Mouse (Mus musculus): Measurements from ENCODE around the gene Gmeb2. TPM values are rescaled to one million over a fixed set of nuclear protein-coding genes. Genes with fewer than 3 reads are reported as not detected.

The Gmeb2 gene
- total and polyA plus RNA-seq, 3 experiments = 8.5 to 10.2 (median 9.4) TPM

- peak within 1 kb of the TSS; percentile 64 for H3K4me3 ChIP-seq
- 6% methylated on average over 40 of the region's 40 CpGs for WGBS
- H3K4me1 ChIP-seq (ENCODE audit: control insufficient read depth, insufficient read depth, low read length) = peaks cover 2% of the 10 kb centered on the region; the same call in 1 of the 2 replicates
- H3K9ac ChIP-seq (ENCODE audit: low read depth, low read length) = peak within 1 kb of the TSS; percentile 18
- intact Hi-C loops (cut with DNase I) = loop anchor here (2.0 to 5.0 kb wide), 2 partner anchors 31 to 77 kb away; partner anchors contain the start of genes Gmeb2 and Helz2
- no peaks in the 10 kb centered on the region for H3K79me2 ChIP-seq (replicated peaks; ENCODE audit: control insufficient read depth, insufficient read depth, low read length)
- DNase-seq = peak; percentile 87
- peak; percentile 53 for TF ChIP-seq CTCF (IDR thresholded peaks at IDR 0.05)
- peak; percentile 67 for TF ChIP-seq POLR2A (IDR thresholded peaks at IDR 0.05; ENCODE audit: insufficient read depth, low read depth, low read length)
- TF ChIP-seq EP300 (IDR thresholded peaks at IDR 0.05; ENCODE audit: insufficient read depth, low read depth, low read length) = peak; percentile 54; the same call in 1 of the 2 replicates
- H3K27ac ChIP-seq = peak within 1 kb of the TSS; percentile 73
- H3K36me3 ChIP-seq (ENCODE audit: control insufficient read depth, insufficient read depth, low read length) = no peaks in the 10 kb centered on the region
- no peaks in the 10 kb centered on the region for H3K27me3 ChIP-seq (ENCODE audit: control insufficient read depth, insufficient read depth, low read length)
Observed at GRCm38 (mm10) chr2:181319248-181320102, 31.6 kb upstream of the Gmeb2 start, which contains the start of gene Rtel1. Rtel1 (plus strand) TSS chr2:181319739.

GRCm38 (mm10) chr2:181314080-181314810, 26.4 kb upstream of the Gmeb2 start, which contains the start of gene Stmn3:
Stmn3 (minus strand) TSS chr2:181314500.
- H3K9ac ChIP-seq (ENCODE audit: low read depth, low read length) = no peak within 1 kb of the TSS
- no peaks in the 10 kb centered on the region for H3K4me1 ChIP-seq (ENCODE audit: control insufficient read depth, insufficient read depth, low read length)
- no peak for TF ChIP-seq POLR2A (IDR thresholded peaks at IDR 0.05; ENCODE audit: insufficient read depth, low read depth, low read length)
- no peak for TF ChIP-seq EP300 (IDR thresholded peaks at IDR 0.05; ENCODE audit: insufficient read depth, low read depth, low read length)
- TF ChIP-seq CTCF (IDR thresholded peaks at IDR 0.05) = no peak
- 7% methylated on average over 22 of the region's 23 CpGs for WGBS
- DNase-seq = peak; percentile 18 to 56
- H3K27ac ChIP-seq = no peak within 1 kb of the TSS
- H3K27me3 ChIP-seq (ENCODE audit: control insufficient read depth, insufficient read depth, low read length) = no peaks in the 10 kb centered on the region; the same call in 1 of the 2 replicates
- H3K79me2 ChIP-seq (replicated peaks; ENCODE audit: control insufficient read depth, insufficient read depth, low read length) = no peaks in the 10 kb centered on the region
- intact Hi-C loops (cut with DNase I) = no loop called here
- no peaks in the 10 kb centered on the region for H3K36me3 ChIP-seq (ENCODE audit: control insufficient read depth, insufficient read depth, low read length)
- H3K4me3 ChIP-seq = peak within 1 kb of the TSS; percentile 23; the same call in 1 of the 2 replicates

DNA sequence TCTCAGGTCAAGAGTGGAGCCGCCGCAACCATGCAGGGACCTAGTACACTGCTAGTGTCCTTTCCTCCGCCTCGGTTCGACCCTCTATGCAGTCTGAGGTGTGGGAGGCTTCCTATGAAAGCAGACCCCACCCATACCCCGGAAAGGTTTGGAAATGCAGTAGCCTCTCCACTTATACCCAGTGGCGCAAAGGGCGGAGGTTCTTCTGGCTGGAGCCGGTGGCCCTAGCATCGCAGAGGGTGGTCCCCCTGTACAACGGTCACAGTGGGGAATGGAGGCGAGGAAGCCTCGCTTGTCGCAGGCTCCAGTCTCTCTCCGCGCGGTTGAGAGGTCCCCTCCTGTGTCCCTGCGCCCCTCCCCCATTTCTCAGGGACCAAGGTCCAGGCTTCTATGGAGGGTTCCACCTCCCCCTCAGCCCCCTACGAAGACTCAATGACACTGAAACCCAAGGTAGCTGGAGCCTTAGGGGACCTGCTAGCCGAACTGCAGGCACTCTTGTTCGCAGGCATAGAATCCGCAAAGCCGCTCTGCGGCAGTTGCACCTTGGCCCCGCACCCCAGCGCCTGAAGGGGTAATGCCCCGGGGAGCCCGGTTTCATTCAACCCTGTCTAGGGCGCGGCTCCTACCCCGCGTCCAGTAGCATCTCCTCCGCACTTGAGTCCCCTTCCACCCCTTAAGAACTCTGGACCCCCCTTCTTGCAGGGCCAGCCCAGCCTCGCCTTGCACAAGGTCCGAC, 25.7 kb upstream of the Gmeb2 start:
- no peaks in the 10 kb centered on the region; the same call in 1 of the 2 replicates for H3K27me3 ChIP-seq (ENCODE audit: control insufficient read depth, insufficient read depth, low read length)
- intact Hi-C loops (cut with DNase I) = no loop called here
- DNase-seq = no peak
- 4% methylated on average over 35 of the region's 35 CpGs for WGBS
- H3K27ac ChIP-seq = no peak overlapping the region
- no peaks in the 10 kb centered on the region for H3K36me3 ChIP-seq (ENCODE audit: control insufficient read depth, insufficient read depth, low read length)
- no peaks in the 10 kb centered on the region for H3K79me2 ChIP-seq (replicated peaks; ENCODE audit: control insufficient read depth, insufficient read depth, low read length)
- no peak overlapping the region for H3K9ac ChIP-seq (ENCODE audit: low read depth, low read length)
- H3K4me1 ChIP-seq (ENCODE audit: control insufficient read depth, insufficient read depth, low read length) = no peaks in the 10 kb centered on the region
- TF ChIP-seq POLR2A (IDR thresholded peaks at IDR 0.05; ENCODE audit: insufficient read depth, low read depth, low read length) = no peak
- TF ChIP-seq EP300 (IDR thresholded peaks at IDR 0.05; ENCODE audit: insufficient read depth, low read depth, low read length) = no peak
- TF ChIP-seq CTCF (IDR thresholded peaks at IDR 0.05) = no peak
- H3K4me3 ChIP-seq = peak overlapping the region; percentile 23; the same call in 1 of the 2 replicates

DNA sequence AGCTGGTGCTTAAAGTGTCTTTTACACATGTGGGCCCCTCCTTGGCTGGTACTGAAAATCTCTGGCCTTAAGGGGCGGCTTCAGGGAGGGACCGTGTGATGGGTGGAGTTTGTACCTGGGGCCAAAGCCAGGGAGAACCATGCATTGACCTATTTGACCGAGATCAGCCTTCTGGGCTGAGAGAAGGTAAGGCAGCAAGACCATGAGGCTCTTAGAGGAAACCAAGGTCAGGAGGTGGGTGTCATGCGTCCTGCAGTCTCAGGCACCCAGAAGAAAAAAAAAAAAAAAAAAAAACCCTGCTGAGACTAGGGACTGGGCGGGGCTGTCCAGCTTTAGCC, 25.1 kb upstream of the Gmeb2 start:
- Histone ChIP-seq H3K27me3 (ENCODE audit: control insufficient read depth, insufficient read depth, low read length) (no peaks in the 10 kb centered on the region; the same call in 1 of the 2 replicates), H3K4me3 (no peak overlapping the region), H3K79me2 (replicated peaks; ENCODE audit: control insufficient read depth, insufficient read depth, low read length) (no peaks in the 10 kb centered on the region), H3K36me3 (ENCODE audit: control insufficient read depth, insufficient read depth, low read length) (no peaks in the 10 kb centered on the region), H3K4me1 (ENCODE audit: control insufficient read depth, insufficient read depth, low read length) (no peaks in the 10 kb centered on the region), H3K9ac (ENCODE audit: low read depth, low read length) (no peak overlapping the region), H3K27ac (no peak overlapping the region)
- no peak for DNase-seq
- intact Hi-C loops (cut with DNase I) = no loop called here
- TF ChIP-seq EP300 (IDR thresholded peaks at IDR 0.05; ENCODE audit: insufficient read depth, low read depth, low read length) (no peak), CTCF (IDR thresholded peaks at IDR 0.05) (no peak), POLR2A (IDR thresholded peaks at IDR 0.05; ENCODE audit: insufficient read depth, low read depth, low read length) (no peak)
- 21% methylated on average over 5 of the region's 5 CpGs for WGBS

DNA sequence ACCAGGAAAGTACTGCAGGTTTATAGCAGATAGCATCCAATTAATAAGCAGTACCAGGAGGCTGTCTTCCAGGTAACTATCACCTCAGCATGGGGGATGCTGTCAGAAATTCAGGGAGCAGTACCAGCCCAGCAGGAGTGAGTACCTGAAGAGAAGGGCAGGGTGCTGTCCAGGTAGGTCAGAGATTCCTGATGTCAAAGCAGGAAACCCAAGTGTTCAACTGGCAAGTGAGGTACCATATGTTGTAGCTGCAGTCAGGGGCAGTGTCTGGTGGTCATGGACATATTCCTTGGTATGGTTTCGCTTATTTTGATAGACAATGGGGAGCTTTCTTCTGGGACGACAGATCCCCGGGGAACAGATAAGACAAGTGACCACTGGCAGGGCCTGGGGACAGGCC, 24.6 kb upstream of the Gmeb2 start:
- no peak overlapping the region for H3K27ac ChIP-seq
- 52% methylated on average over 3 of the region's 3 CpGs for WGBS
- no peak for DNase-seq
- H3K79me2 ChIP-seq (replicated peaks; ENCODE audit: control insufficient read depth, insufficient read depth, low read length) = no peaks in the 10 kb centered on the region
- no peaks in the 10 kb centered on the region for H3K4me1 ChIP-seq (ENCODE audit: control insufficient read depth, insufficient read depth, low read length)
- no peak overlapping the region for H3K9ac ChIP-seq (ENCODE audit: low read depth, low read length)
- H3K36me3 ChIP-seq (ENCODE audit: control insufficient read depth, insufficient read depth, low read length) = no peaks in the 10 kb centered on the region
- H3K4me3 ChIP-seq = no peak overlapping the region
- no peaks in the 10 kb centered on the region; the same call in 1 of the 2 replicates for H3K27me3 ChIP-seq (ENCODE audit: control insufficient read depth, insufficient read depth, low read length)
- intact Hi-C loops (cut with DNase I) = no loop called here
- TF ChIP-seq POLR2A (IDR thresholded peaks at IDR 0.05; ENCODE audit: insufficient read depth, low read depth, low read length) = no peak
- no peak for TF ChIP-seq CTCF (IDR thresholded peaks at IDR 0.05)
